Mouse (Mus musculus): ENCODE measurements around the gene Brip1. TPM values are rescaled to one million over a fixed set of nuclear protein-coding genes. Genes with fewer than 3 reads are reported as not detected.

Gene Brip1
- total and polyA plus RNA-seq, 2 experiments from 2014 or later: 0.31 to 2.0 TPM

DNA sequence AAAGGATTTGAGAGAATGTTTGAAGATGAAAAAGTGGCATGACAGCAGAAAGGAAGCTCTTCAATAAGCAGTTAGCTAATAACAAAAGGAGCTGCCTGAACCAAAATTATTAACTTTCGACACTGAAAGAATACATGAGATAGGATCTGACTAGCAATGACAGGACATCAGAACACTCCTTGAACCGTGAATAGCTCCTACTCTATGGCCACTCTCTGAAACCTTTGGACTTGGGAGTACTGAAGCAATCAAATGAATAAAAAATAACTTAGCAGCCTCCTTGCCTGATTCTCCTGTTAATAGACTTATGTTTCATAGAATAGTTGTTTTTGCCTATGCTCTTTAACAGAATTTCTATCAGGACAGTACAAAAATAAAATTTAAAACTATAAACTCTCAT lies 40.7 kb downstream of the Brip1 start:
- TF ChIP-seq EP300 (IDR thresholded peaks at IDR 0.05; ENCODE audit: low read depth): no peak
- TF ChIP-seq CTCF (IDR thresholded peaks at IDR 0.05; ENCODE audit: low read depth): no peak
- WGBS: 74% methylated on average over 2 of the region's 2 CpGs
- H3K9me3 ChIP-seq (replicated peaks; ENCODE audit: control insufficient read depth, low read length): no peaks in the 10 kb centered on the region

DNA sequence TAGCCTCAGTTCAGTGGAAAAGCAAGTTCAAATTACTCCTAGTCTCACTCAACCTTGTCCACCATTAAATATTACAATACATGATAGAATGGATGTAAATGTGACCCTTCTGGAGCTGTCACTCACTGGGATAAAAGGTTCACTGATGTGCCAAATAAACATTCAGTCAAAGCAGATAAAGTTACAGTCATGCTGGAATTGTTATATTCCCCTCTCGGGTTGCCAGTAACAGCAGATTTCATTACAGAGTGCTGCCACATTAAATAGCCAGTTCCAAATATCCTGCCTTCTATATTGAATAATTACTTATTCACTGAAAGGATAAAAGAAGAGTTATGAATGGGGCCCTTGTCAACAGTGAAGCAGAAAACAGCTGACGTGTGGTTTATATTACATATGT lies 42.0 kb downstream of the Brip1 start:
- Histone ChIP-seq H3K36me3 (replicated peaks; ENCODE audit: control insufficient read depth, insufficient read depth, low read length) (0 out of 2 replicates have a peak, but pooled peaks cover 4% of the 10 kb centered on the region), H3K9me3 (replicated peaks; ENCODE audit: control insufficient read depth, low read length) (no peaks in the 10 kb centered on the region), H3K27ac (ENCODE audit: low read depth) (no peak overlapping the region), H3K4me1 (ENCODE audit: control insufficient read depth, insufficient read depth) (no peaks in the 10 kb centered on the region), H3K4me3 (ENCODE audit: low read depth, low read length) (no peak overlapping the region), H3K9ac (replicated peaks; ENCODE audit: low read depth, low read length) (no peak overlapping the region), H3K4me2 (ENCODE audit: low read depth, low read length) (no peak overlapping the region), H3K27me3 (ENCODE audit: control insufficient read depth, insufficient read depth, low read length) (no peaks in the 10 kb centered on the region)
- no peak for TF ChIP-seq CTCF (IDR thresholded peaks at IDR 0.05; ENCODE audit: low read depth)
- no peak for TF ChIP-seq EP300 (IDR thresholded peaks at IDR 0.05; ENCODE audit: low read depth)
- ATAC-seq (ENCODE audit: insufficient read depth, low read depth) (no peak), DNase-seq (ENCODE audit: low spot score) (no peak)
- WGBS: 68% methylated on average over 2 of the region's 2 CpGs

More for the DNA sequence above, 40.7 kb downstream of the Brip1 start:
- Histone ChIP-seq H3K4me2 (ENCODE audit: low read depth, low read length) (no peak overlapping the region), H3K9ac (replicated peaks; ENCODE audit: low read depth, low read length) (no peak overlapping the region), H3K4me1 (ENCODE audit: control insufficient read depth, insufficient read depth) (no peaks in the 10 kb centered on the region), H3K36me3 (replicated peaks; ENCODE audit: control insufficient read depth, insufficient read depth, low read length) (0 out of 2 replicates have a peak, but pooled peaks cover 4% of the 10 kb centered on the region), H3K4me3 (ENCODE audit: low read depth, low read length) (no peak overlapping the region), H3K27ac (ENCODE audit: low read depth) (no peak overlapping the region), H3K27me3 (ENCODE audit: control insufficient read depth, insufficient read depth, low read length) (no peaks in the 10 kb centered on the region)
- no peak for ATAC-seq (ENCODE audit: insufficient read depth, low read depth)
- no peak for DNase-seq (ENCODE audit: low spot score)

GRCm38 (mm10) chr11:86155638-86156037 lies 45.4 kb downstream of the Brip1 start:
- Histone ChIP-seq H3K36me3 (replicated peaks; ENCODE audit: control insufficient read depth, insufficient read depth, low read length) (0 out of 2 replicates have a peak, but pooled peaks cover 4% of the 10 kb centered on the region), H3K27me3 (ENCODE audit: control insufficient read depth, insufficient read depth, low read length) (no peaks in the 10 kb centered on the region), H3K4me3 (ENCODE audit: low read depth, low read length) (no peak overlapping the region), H3K27ac (ENCODE audit: low read depth) (no peak overlapping the region), H3K9me3 (replicated peaks; ENCODE audit: control insufficient read depth, low read length) (no peaks in the 10 kb centered on the region), H3K4me2 (ENCODE audit: low read depth, low read length) (no peak overlapping the region), H3K9ac (replicated peaks; ENCODE audit: low read depth, low read length) (no peak overlapping the region), H3K4me1 (ENCODE audit: control insufficient read depth, insufficient read depth) (no peaks in the 10 kb centered on the region)
- ATAC-seq (ENCODE audit: insufficient read depth, low read depth) (no peak), DNase-seq (ENCODE audit: low spot score) (no peak)
- WGBS: 65% methylated on average over 5 of the region's 5 CpGs
- TF ChIP-seq CTCF (IDR thresholded peaks at IDR 0.05; ENCODE audit: low read depth) (no peak), EP300 (IDR thresholded peaks at IDR 0.05; ENCODE audit: low read depth) (no peak)

- TF ChIP-seq CTCF (IDR thresholded peaks at IDR 0.05; ENCODE audit: low read depth) (no peak), EP300 (IDR thresholded peaks at IDR 0.05; ENCODE audit: low read depth) (no peak)
- H3K4me3 ChIP-seq (ENCODE audit: low read depth, low read length): no peak overlapping the region
- DNase-seq (ENCODE audit: low spot score): no peak
- no peak overlapping the region for H3K4me2 ChIP-seq (ENCODE audit: low read depth, low read length)
- ATAC-seq (ENCODE audit: insufficient read depth, low read depth): no peak
- no peaks in the 10 kb centered on the region for H3K27me3 ChIP-seq (ENCODE audit: control insufficient read depth, insufficient read depth, low read length)
- H3K4me1 ChIP-seq (ENCODE audit: control insufficient read depth, insufficient read depth): no peaks in the 10 kb centered on the region
- H3K27ac ChIP-seq (ENCODE audit: low read depth): no peak overlapping the region
- H3K9me3 ChIP-seq (replicated peaks; ENCODE audit: control insufficient read depth, low read length): no peaks in the 10 kb centered on the region
- H3K36me3 ChIP-seq (replicated peaks; ENCODE audit: control insufficient read depth, insufficient read depth, low read length): no peaks in the 10 kb centered on the region
- no peak overlapping the region for H3K9ac ChIP-seq (replicated peaks; ENCODE audit: low read depth, low read length)
- 49% methylated on average over 3 of the region's 3 CpGs for WGBS
These were observed 69.7 kb downstream of the Brip1 start for GRCm38 (mm10) chr11:86131324-86131723.

DNA sequence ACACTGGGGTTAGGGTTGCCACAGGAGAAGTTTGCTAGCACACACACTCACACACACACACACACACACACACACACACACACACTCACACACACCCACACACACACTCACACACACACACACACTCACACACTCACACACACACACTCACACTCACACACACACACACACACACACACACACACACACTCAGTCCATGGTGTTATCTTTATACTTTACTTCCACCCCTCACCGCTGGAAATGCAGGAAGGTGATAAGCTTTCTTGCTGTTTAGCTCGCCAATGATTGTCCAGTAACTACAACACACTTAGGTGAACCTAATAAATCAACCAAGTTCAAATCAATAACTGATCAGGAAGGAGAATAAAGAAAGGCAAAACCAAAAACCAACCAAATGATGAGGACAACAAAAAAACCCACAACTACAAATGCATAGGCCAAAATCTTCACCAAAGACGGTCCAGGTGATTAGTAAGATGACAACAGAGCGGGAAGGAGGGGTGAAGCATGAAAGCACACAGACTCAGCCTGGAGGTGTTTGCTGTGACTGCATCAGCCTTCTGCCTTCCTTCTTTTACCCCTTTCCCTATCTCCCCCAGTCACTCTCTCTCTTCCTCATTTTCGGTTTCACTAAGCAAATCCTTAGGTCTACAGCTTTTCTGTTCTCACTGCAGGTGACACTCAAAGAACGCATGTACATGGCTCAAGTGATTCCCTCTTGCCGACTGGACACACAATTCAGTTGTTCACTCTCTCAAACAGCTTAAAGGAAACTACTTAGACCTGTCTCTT lies 83.7 kb downstream of the Brip1 start:
- no peak overlapping the region for H3K4me2 ChIP-seq (ENCODE audit: low read depth, low read length)
- TF ChIP-seq EP300 (IDR thresholded peaks at IDR 0.05; ENCODE audit: low read depth): no peak
- TF ChIP-seq CTCF (IDR thresholded peaks at IDR 0.05; ENCODE audit: low read depth): no peak
- no peak for ATAC-seq (ENCODE audit: insufficient read depth, low read depth)
- no peaks in the 10 kb centered on the region for H3K9me3 ChIP-seq (replicated peaks; ENCODE audit: control insufficient read depth, low read length)
- H3K4me1 ChIP-seq (ENCODE audit: control insufficient read depth, insufficient read depth): no peaks in the 10 kb centered on the region
- 77% methylated on average over 7 of the region's 7 CpGs for WGBS
- no peaks in the 10 kb centered on the region for H3K36me3 ChIP-seq (replicated peaks; ENCODE audit: control insufficient read depth, insufficient read depth, low read length)
- no peak overlapping the region for H3K27ac ChIP-seq (ENCODE audit: low read depth)
- DNase-seq (ENCODE audit: low spot score): no peak
- no peak overlapping the region for H3K4me3 ChIP-seq (ENCODE audit: low read depth, low read length)
- no peaks in the 10 kb centered on the region for H3K27me3 ChIP-seq (ENCODE audit: control insufficient read depth, insufficient read depth, low read length)
- H3K9ac ChIP-seq (replicated peaks; ENCODE audit: low read depth, low read length): no peak overlapping the region

DNA sequence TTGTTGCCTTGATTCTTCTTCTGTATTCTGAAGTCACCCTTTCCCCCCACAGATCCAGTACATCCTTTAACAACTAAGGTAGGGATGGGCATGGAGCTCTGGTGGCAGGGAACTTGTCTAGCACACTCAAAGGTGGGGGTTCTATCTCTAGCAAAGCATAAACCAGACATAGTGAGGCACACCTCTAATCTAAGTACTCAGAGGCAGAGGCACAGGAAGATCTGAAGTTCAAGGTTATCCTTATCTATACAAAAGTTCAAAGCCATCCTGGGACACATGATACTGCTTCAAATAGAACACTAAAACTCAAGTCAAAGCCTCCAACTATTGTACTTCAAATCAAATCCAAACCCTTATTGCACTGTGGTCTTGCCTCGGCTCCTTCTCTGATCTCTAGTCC lies 85.0 kb downstream of the Brip1 start:
- Histone ChIP-seq H3K4me3 (ENCODE audit: low read depth, low read length) (no peak overlapping the region), H3K36me3 (replicated peaks; ENCODE audit: control insufficient read depth, insufficient read depth, low read length) (no peaks in the 10 kb centered on the region), H3K9me3 (replicated peaks; ENCODE audit: control insufficient read depth, low read length) (no peaks in the 10 kb centered on the region), H3K4me2 (ENCODE audit: low read depth, low read length) (no peak overlapping the region), H3K9ac (replicated peaks; ENCODE audit: low read depth, low read length) (no peak overlapping the region), H3K27ac (ENCODE audit: low read depth) (no peak overlapping the region), H3K27me3 (ENCODE audit: control insufficient read depth, insufficient read depth, low read length) (no peaks in the 10 kb centered on the region), H3K4me1 (ENCODE audit: control insufficient read depth, insufficient read depth) (no peaks in the 10 kb centered on the region)
- 81% methylated on average over 1 of the region's 1 CpGs for WGBS
- ATAC-seq (ENCODE audit: insufficient read depth, low read depth) (no peak), DNase-seq (ENCODE audit: low spot score) (no peak)
- TF ChIP-seq EP300 (IDR thresholded peaks at IDR 0.05; ENCODE audit: low read depth) (no peak), CTCF (IDR thresholded peaks at IDR 0.05; ENCODE audit: low read depth) (no peak)

Measured in heart, postnatal 0 days (tissue).